Mouse (Mus musculus) midbrain, embryonic 16.5 days (tissue): Measurements from ENCODE around the gene Phf23. TPM values are rescaled to one million over a fixed set of nuclear protein-coding genes. Genes with fewer than 3 reads are reported as not detected.

Experiments used
- ATAC-seq: fragments of 200-750 bp; cut with Nextera tagmentation; 2 replicates; pipeline ENCODE4 v1.8.0; 2017; ENCODE audit warnings: moderate TSS enrichment
- H3K27ac ChIP-seq: fragments of 300-500 bp; sonication (generic); 2 replicates; pipeline ENCODE4 v1.5.1; 2014; ENCODE audit warnings: mild to moderate bottlenecking, low read length, mixed read lengths
- H3K27me3 ChIP-seq: fragments of 300-500 bp; sonication (generic); 2 replicates; pipeline ENCODE4 v1.6.1; 2014; ENCODE audit warnings: low read depth, low read length, mixed read lengths; ENCODE audit not compliant: control insufficient read depth, insufficient read depth
- H3K36me3 ChIP-seq: fragments of 300-500 bp; sonication (generic); 2 replicates; pipeline ENCODE4 v1.6.1; 2014; ENCODE audit warnings: mild to moderate bottlenecking, low read length, moderate library complexity, mixed read lengths; ENCODE audit not compliant: control insufficient read depth, insufficient read depth
- H3K4me1 ChIP-seq: fragments of 300-500 bp; sonication (generic); 2 replicates; pipeline ENCODE4 v1.6.1; 2014; ENCODE audit warnings: mild to moderate bottlenecking, low read length, mixed read lengths; ENCODE audit not compliant: control insufficient read depth, insufficient read depth
- H3K4me2 ChIP-seq: fragments of 300-500 bp; sonication (generic); 2 replicates; pipeline ENCODE4 v1.6.1; 2014; ENCODE audit warnings: mild to moderate bottlenecking, low read length, mixed read lengths
- H3K4me3 ChIP-seq: fragments of 300-500 bp; sonication (generic); 2 replicates; pipeline ENCODE4 v1.5.1; 2014; ENCODE audit warnings: low read depth, mild to moderate bottlenecking, low read length, moderate library complexity, mixed read lengths
- H3K9ac ChIP-seq: fragments of 300-500 bp; sonication (generic); 2 replicates; pipeline ENCODE4 v1.6.1; 2014; ENCODE audit warnings: low read depth, low read length, mixed read lengths
- H3K9me3 ChIP-seq: fragments of 300-500 bp; sonication (generic); replicated peaks from 2 replicates; pipeline ENCODE4 v1.6.1; 2014; ENCODE audit warnings: mild to moderate bottlenecking, low read length, mixed read lengths; ENCODE audit not compliant: control insufficient read depth, poor library complexity, severe bottlenecking
- WGBS: fragments of 180-500 bp; shearing (Covaris S2); extraction: QIAGEN DNeasy Blood & Tissue Kit; methylation state at CpG from one replicate; pipeline ENCODE4 v1.1.7; 2014; 5-methylcytosine and 5-hydroxymethylcytosine counted together
- polyA plus RNA-seq: library from polyadenylated mRNA; unstranded; fragments of >200 nt; fragmentation: Nextera tagmentation; extraction: Ambion mirVana; gene quantifications from 2 replicates; pipeline ENCODE4 v1.2.1, GENCODE M21; 2015

Gene Phf23
- 51.2 and 58.6 TPM in 2 replicates for polyA plus RNA-seq

DNA sequence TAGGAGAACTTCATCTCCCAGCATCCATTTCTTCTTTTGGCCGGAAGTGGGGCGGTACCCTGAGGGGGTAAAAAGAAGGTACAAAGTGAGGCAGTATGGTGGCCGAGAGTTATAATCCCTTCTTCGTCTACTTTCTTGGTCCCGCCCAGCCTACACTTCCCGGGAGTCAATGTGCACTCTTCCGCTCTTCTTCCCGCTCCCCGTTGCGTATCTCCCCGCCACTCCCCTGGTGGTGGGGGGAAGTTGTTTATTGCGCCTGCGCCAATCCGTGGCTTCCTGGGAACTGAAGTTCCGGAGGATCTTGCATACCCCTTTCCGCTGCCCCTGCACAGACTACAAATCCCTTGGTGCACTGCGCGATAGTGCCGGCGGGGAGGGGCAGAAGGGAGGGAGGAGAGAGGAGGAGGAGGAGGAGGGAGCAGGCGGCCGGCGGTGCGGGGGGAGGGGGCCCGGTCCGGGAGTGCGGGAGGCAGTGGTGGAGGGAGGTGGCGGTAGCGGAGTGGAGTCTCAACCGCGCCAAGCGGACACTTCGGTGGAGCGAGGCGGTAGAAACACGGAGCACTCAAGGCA is at the start of gene Phf23:
Phf23 (plus strand) TSS at position 387 of the 570 bp plus-strand sequence.
- no peaks in the 10 kb centered on the region for H3K27me3 ChIP-seq
- peak; percentile 87 for ATAC-seq
- peaks cover 7% of the 10 kb centered on the region for H3K36me3 ChIP-seq
- peak within 1 kb of the TSS; percentile 81 for H3K4me2 ChIP-seq
- WGBS = under 1% methylated on average over 34 of the region's 36 CpGs
- H3K4me3 ChIP-seq = peak within 1 kb of the TSS; percentile 90
- no peaks in the 10 kb centered on the region for H3K9me3 ChIP-seq
- H3K27ac ChIP-seq = peak within 1 kb of the TSS; percentile 90
- peak within 1 kb of the TSS; percentile 90 for H3K9ac ChIP-seq
- peaks cover 29% of the 10 kb centered on the region for H3K4me1 ChIP-seq

- Histone ChIP-seq H3K4me3 (no peak overlapping the region), H3K36me3 (no peaks in the 10 kb centered on the region), H3K27me3 (peaks cover 8% of the 10 kb centered on the region), H3K9ac (no peak overlapping the region), H3K4me2 (no peak overlapping the region), H3K27ac (no peak overlapping the region), H3K9me3 (no peaks in the 10 kb centered on the region), H3K4me1 (peaks cover 2% of the 10 kb centered on the region; the same call in 1 of the 2 replicates)
- no peak for ATAC-seq
- 92% methylated on average over 18 of the region's 18 CpGs for WGBS
Observed at GRCm38 (mm10) chr11:69945997-69946891, 49.3 kb upstream of the Phf23 start.

GRCm38 (mm10) chr11:69947337-69948065 is 48.1 kb upstream of the Phf23 start:
- peaks cover 2% of the 10 kb centered on the region; the same call in 1 of the 2 replicates for H3K4me1 ChIP-seq
- no peaks in the 10 kb centered on the region for H3K36me3 ChIP-seq
- ATAC-seq = peak; percentile 52; the same call in 1 of the 2 replicates
- no peaks in the 10 kb centered on the region for H3K9me3 ChIP-seq
- peaks cover 8% of the 10 kb centered on the region for H3K27me3 ChIP-seq
- peak overlapping the region; percentile 60 for H3K4me2 ChIP-seq
- 2% methylated on average over 29 of the region's 29 CpGs for WGBS
- H3K27ac ChIP-seq = no peak overlapping the region
- H3K9ac ChIP-seq = peak overlapping the region; percentile 48; the same call in 1 of the 2 replicates
- H3K4me3 ChIP-seq = peak overlapping the region; percentile 44

DNA sequence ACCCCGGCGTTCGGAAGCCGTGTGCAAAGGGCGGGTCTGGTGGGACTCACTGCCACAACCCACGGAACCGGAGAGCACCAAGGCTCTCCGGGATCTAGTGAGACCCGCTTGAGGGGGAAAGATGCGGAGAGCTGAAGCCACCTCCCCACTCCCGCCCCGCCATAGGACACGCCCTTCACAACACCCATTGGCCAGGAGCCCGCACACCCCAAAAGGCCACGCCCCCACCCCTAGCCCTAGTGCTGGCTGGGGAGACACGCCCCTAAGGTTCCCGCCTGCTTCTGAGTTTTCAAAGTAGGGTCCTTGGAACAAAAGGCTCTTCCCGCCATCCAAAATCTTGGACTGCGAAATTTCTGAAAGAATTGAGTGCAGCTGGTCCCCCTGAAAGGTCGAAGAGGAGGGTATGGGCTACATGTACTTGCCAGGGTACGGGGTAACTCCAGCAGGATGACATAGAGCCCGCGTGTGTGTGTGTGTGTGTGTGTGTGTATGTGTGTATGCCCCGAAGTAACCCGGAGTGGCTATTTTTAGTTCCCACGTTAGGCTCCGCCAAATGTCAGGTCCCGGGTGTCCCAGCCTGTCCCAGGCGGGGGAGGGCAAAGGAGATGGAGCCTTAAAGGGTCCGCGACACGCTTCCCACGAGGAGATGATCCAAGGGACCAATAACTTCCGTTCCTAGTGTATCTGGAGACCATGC is 47.4 kb upstream of the Phf23 start, which contains the start of gene Slc2a4:
Slc2a4 (minus strand) TSS at position 123 of the 697 bp plus-strand sequence.
- H3K4me2 ChIP-seq = peak within 1 kb of the TSS; percentile 60
- no peaks in the 10 kb centered on the region for H3K36me3 ChIP-seq
- peak within 1 kb of the TSS; percentile 48; the same call in 1 of the 2 replicates for H3K9ac ChIP-seq
- no peaks in the 10 kb centered on the region for H3K9me3 ChIP-seq
- WGBS = under 1% methylated on average over 34 of the region's 34 CpGs
- peaks cover 8% of the 10 kb centered on the region for H3K27me3 ChIP-seq
- H3K27ac ChIP-seq = no peak within 1 kb of the TSS
- peaks cover 2% of the 10 kb centered on the region; the same call in 1 of the 2 replicates for H3K4me1 ChIP-seq
- peak within 1 kb of the TSS; percentile 44 for H3K4me3 ChIP-seq
- peak; percentile 90 for ATAC-seq

DNA sequence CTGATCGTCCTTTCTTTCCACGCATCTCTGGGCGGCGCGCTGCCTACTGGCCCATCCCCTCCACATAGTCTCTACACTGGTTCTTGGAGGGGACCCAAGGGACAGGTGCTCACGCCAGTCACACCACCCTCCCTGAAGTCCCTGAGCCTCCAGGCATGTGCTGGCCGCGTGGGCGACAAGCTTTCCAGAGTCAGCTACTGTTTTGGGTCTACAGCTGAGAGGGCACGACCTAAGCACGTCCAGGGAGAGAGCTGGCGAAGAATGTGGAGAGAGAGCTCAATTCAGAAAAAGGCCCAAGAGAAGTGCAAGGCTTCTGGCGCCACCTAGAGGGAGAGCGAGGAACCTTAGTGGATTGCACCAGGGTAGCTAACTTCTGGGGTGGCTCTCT is 46.8 kb upstream of the Phf23 start:
- Histone ChIP-seq H3K4me2 (peak overlapping the region; percentile 60), H3K9me3 (no peaks in the 10 kb centered on the region), H3K4me3 (peak overlapping the region; percentile 44), H3K27ac (no peak overlapping the region), H3K4me1 (peaks cover 2% of the 10 kb centered on the region; the same call in 1 of the 2 replicates), H3K9ac (peak overlapping the region; percentile 43; the same call in 1 of the 2 replicates), H3K36me3 (no peaks in the 10 kb centered on the region), H3K27me3 (peaks cover 8% of the 10 kb centered on the region)
- 0% methylated on average over 14 of the region's 14 CpGs for WGBS
- peak; percentile 43; the same call in 1 of the 2 replicates for ATAC-seq

DNA sequence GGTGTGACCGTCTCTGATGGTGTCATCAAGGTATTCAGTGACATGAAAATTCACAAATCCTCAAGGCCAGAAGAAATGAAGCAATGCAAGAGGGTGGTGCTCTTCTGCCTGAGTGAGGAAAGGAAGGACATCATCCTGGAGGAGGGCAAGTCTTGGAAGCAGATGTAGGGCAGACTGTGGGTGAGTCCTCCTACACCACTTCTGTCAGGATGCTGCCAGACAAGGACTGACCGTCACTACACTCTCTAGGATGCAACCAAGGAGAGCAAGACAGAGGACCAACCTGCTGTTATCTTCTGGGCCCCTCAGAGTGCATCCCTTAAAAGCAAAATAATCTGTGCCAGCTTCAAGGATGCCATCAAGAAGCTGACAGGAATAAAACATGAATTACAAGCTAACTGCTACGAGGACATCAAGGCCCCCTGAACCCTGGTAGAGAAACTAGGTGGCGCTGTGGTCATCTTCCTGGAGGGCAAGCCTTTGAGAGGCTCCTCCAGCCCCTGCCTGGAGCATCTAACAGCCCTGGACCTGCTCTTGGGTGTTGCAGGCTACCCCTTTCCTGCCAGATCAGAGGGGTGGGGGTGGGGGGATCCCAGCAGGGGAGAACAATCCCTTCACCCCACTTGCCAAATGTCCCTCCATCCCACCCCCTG is 44.6 kb upstream of the Phf23 start:
- H3K4me3 ChIP-seq = no peak overlapping the region
- peaks cover 2% of the 10 kb centered on the region; the same call in 1 of the 2 replicates for H3K4me1 ChIP-seq
- no peak for ATAC-seq
- H3K27me3 ChIP-seq = peaks cover 8% of the 10 kb centered on the region
- no peak overlapping the region for H3K27ac ChIP-seq
- no peak overlapping the region for H3K9ac ChIP-seq
- no peaks in the 10 kb centered on the region for H3K9me3 ChIP-seq
- no peak overlapping the region for H3K4me2 ChIP-seq
- 44% methylated on average over 4 of the region's 4 CpGs for WGBS
- H3K36me3 ChIP-seq = no peaks in the 10 kb centered on the region

GRCm38 (mm10) chr11:69952274-69952673 is 43.3 kb upstream of the Phf23 start:
- ATAC-seq = no peak
- WGBS = 50% methylated on average over 1 of the region's 1 CpGs
- Histone ChIP-seq H3K4me2 (no peak overlapping the region), H3K4me1 (peaks cover 1% of the 10 kb centered on the region; the same call in 1 of the 2 replicates), H3K9ac (no peak overlapping the region), H3K4me3 (no peak overlapping the region), H3K27me3 (peaks cover 8% of the 10 kb centered on the region), H3K9me3 (no peaks in the 10 kb centered on the region), H3K27ac (no peak overlapping the region), H3K36me3 (no peaks in the 10 kb centered on the region)
